Mouse (Mus musculus): Measurements from ENCODE around the gene Rdh16. TPM values are rescaled to one million over a fixed set of nuclear protein-coding genes. Genes with fewer than 3 reads are reported as not detected.

Gene Rdh16
- total RNA-seq, 2 experiments from 2014 or later = 0.09 TPM; not detected in 1

Other genes starting within 250 kb of the Rdh16 start
- 100 to 1,000 TPM; 105 to 132 TPM for gene Lrp1, start 180.0 kb upstream of the Rdh16 start, total RNA-seq (2021)
- 10 to 100 TPM; 15.8 to 24.4 TPM for gene Stat6, start 158.2 kb upstream of the Rdh16 start, total RNA-seq (2021)
- 1 to 10 TPM; 2.8 to 5.3 TPM for gene Nemp1, start 134.3 kb upstream of the Rdh16 start, total RNA-seq (2021)
- gene Nab2, start 132.6 kb upstream of the Rdh16 start, total RNA-seq (2021) = 10 to 100 TPM in 1 of 2 experiments, 1 to 10 TPM in 1; 7.0 to 13.2 TPM
- gene Myo1a, start 96.0 kb upstream of the Rdh16 start, total RNA-seq (2021) = under 1 TPM; 0.21 to 0.54 TPM
- under 1 TPM in 1 of 2 experiments, not detected in 1; 0.38 TPM for gene Tac2, start 76.7 kb upstream of the Rdh16 start, total RNA-seq (2021)
- 1 to 10 TPM; 5.9 to 6.0 TPM for gene Zbtb39, start 61.6 kb upstream of the Rdh16 start, total RNA-seq (2021)
- under 1 TPM; 0.38 to 0.47 TPM for gene Gpr182, start 49.4 kb upstream of the Rdh16 start, total RNA-seq (2021)
- gene Rdh1, start 41.4 kb upstream of the Rdh16 start, total RNA-seq (2021) = under 1 TPM; 0.09 to 0.11 TPM
- gene Rdh16f1, start 41.4 kb upstream of the Rdh16 start, total RNA-seq (2021) = under 1 TPM in 1 of 2 experiments, not detected in 1; 0.34 TPM
- gene Rdh9, start 24.8 kb upstream of the Rdh16 start, total RNA-seq (2021) = under 1 TPM in 1 of 2 experiments, not detected in 1; 0.56 TPM
- not detected for gene Rdh19, start 48.8 kb downstream of the Rdh16 start, total RNA-seq (2021)
- gene Rdh16f2, start 65.3 kb downstream of the Rdh16 start, total RNA-seq (2021) = not detected
- under 1 TPM in 1 of 2 experiments, not detected in 1; 0.23 TPM for gene Rdh7, start 87.7 kb downstream of the Rdh16 start, total RNA-seq (2021)
- gene Sdr9c7, start 97.4 kb downstream of the Rdh16 start, total RNA-seq (2021) = not detected
- gene Hsd17b6, start 206.5 kb downstream of the Rdh16 start, total RNA-seq (2021) = not detected
- gene Prim1, start 214.0 kb downstream of the Rdh16 start, total RNA-seq (2021) = 1 to 10 TPM; 5.0 to 6.5 TPM
- 100 to 1,000 TPM; 517 to 566 TPM for gene Naca, start 234.4 kb downstream of the Rdh16 start, total RNA-seq (2021)

Measured in gastrocnemius, postnatal 10 days (tissue).